Mouse (Mus musculus) kidney, adult 2 months (tissue): ENCODE data around the gene Dock11. TPM values are rescaled to one million over a fixed set of nuclear protein-coding genes. Genes with fewer than 3 reads are reported as not detected.

Source experiments
- DNase-seq: peaks from one replicate; pipeline ENCODE4 v3.0.0; 2021
- H3K27ac ChIP-seq: fragments of 200-500 bp; 2 replicates; pipeline ENCODE4 v1.5.1; 2012; ENCODE audit warnings: low read depth, low read length, control low read depth, inconsistent platforms; ENCODE audit not compliant: insufficient read depth
- H3K27me3 ChIP-seq: fragments of 200-500 bp; replicated peaks from 2 replicates; pipeline ENCODE4 v1.6.1; 2012; ENCODE audit warnings: mild to moderate bottlenecking, moderate library complexity, low read length, inconsistent platforms; ENCODE audit not compliant: control insufficient read depth, insufficient read depth
- H3K36me3 ChIP-seq: fragments of 200-500 bp; 2 replicates; pipeline ENCODE4 v1.6.1; 2012; ENCODE audit warnings: mild to moderate bottlenecking, moderate library complexity, low read length, inconsistent platforms; ENCODE audit not compliant: control insufficient read depth, insufficient read depth
- H3K4me1 ChIP-seq: fragments of 200-500 bp; 2 replicates; pipeline ENCODE4 v1.6.1; 2011; ENCODE audit warnings: low read length; ENCODE audit not compliant: control insufficient read depth, insufficient read depth
- H3K4me3 ChIP-seq: fragments of 200-500 bp; 2 replicates; pipeline ENCODE4 v1.5.1; 2011; ENCODE audit warnings: mild to moderate bottlenecking, low read depth, low read length, control low read depth; ENCODE audit not compliant: insufficient read depth
- CTCF ChIP-seq: fragments of 200-500 bp; conservative IDR thresholded peaks from 2 replicates; pipeline ENCODE4 v1.5.1; 2011; ENCODE audit warnings: low read depth, mild to moderate bottlenecking, control low read depth, low read length, moderate library complexity, mixed read lengths; ENCODE audit not compliant: insufficient read depth, insufficient read length
- POLR2A ChIP-seq: fragments of 200-500 bp; IDR thresholded peaks from one replicate; pipeline ENCODE4 v1.6.1; 2011; ENCODE audit warnings: low read depth, low read length, control low read depth
- WGBS: fragments of 180-500 bp; shearing (Covaris S2); methylation state at CpG from one replicate; pipeline ENCODE4 v1.1.7; 2018; 5-methylcytosine and 5-hydroxymethylcytosine counted together
- polyA plus RNA-seq: library from polyadenylated mRNA; depleted of rRNA; stranded (reverse); fragments of >200 nt; gene quantifications from 2 replicates; pipeline ENCODE4 v1.2.3, GENCODE M21; 2012

Dock11 gene
- polyA plus RNA-seq, 1 experiment = 0.75 TPM

GRCm38 (mm10) chrX:35930094-35930933, 41.7 kb downstream of the Dock11 start:
- 74% methylated on average over 9 of the region's 9 CpGs for WGBS
- H3K27ac ChIP-seq = no peak overlapping the region
- H3K27me3 ChIP-seq = no peaks in the 10 kb centered on the region
- TF ChIP-seq POLR2A (no peak), CTCF (no peak)
- H3K36me3 ChIP-seq = no peaks in the 10 kb centered on the region
- no peak for DNase-seq
- H3K4me3 ChIP-seq = no peak overlapping the region
- no peaks in the 10 kb centered on the region for H3K4me1 ChIP-seq

- Histone ChIP-seq H3K4me1 (no peaks in the 10 kb centered on the region), H3K4me3 (no peak overlapping the region), H3K27me3 (no peaks in the 10 kb centered on the region), H3K27ac (no peak overlapping the region), H3K36me3 (no peaks in the 10 kb centered on the region)
- no peak for TF ChIP-seq CTCF
- no peak for TF ChIP-seq POLR2A
- no peak for DNase-seq
- WGBS = 69% methylated on average over 3 of the region's 3 CpGs
Measured at GRCm38 (mm10) chrX:35930934-35931406, 42.3 kb downstream of the Dock11 start.

GRCm38 (mm10) chrX:35931945-35932344, 43.3 kb downstream of the Dock11 start:
- 71% methylated on average over 1 of the region's 1 CpGs for WGBS
- H3K27me3 ChIP-seq = no peaks in the 10 kb centered on the region

GRCm38 (mm10) chrX:35932952-35933351, 44.3 kb downstream of the Dock11 start:
- no peak for DNase-seq
- H3K4me3 ChIP-seq = no peak overlapping the region
- H3K27ac ChIP-seq = no peak overlapping the region
- no peaks in the 10 kb centered on the region for H3K4me1 ChIP-seq
- no peaks in the 10 kb centered on the region for H3K36me3 ChIP-seq
- TF ChIP-seq POLR2A (no peak), CTCF (no peak)
- no peaks in the 10 kb centered on the region for H3K27me3 ChIP-seq

More at GRCm38 (mm10) chrX:35931945-35932344, 43.3 kb downstream of the Dock11 start:
- Histone ChIP-seq H3K27ac (no peak overlapping the region), H3K4me1 (no peaks in the 10 kb centered on the region), H3K4me3 (no peak overlapping the region), H3K36me3 (no peaks in the 10 kb centered on the region)
- DNase-seq = no peak
- TF ChIP-seq CTCF = no peak
- no peak for TF ChIP-seq POLR2A

GRCm38 (mm10) chrX:35938112-35938511, 49.5 kb downstream of the Dock11 start:
- no peaks in the 10 kb centered on the region for H3K4me1 ChIP-seq
- H3K4me3 ChIP-seq = no peak overlapping the region
- no peak overlapping the region for H3K27ac ChIP-seq
- H3K36me3 ChIP-seq = no peaks in the 10 kb centered on the region
- WGBS = 82% methylated on average over 5 of the region's 5 CpGs
- no peak for TF ChIP-seq CTCF
- no peak for TF ChIP-seq POLR2A
- no peak for DNase-seq
- no peaks in the 10 kb centered on the region for H3K27me3 ChIP-seq

- 31% methylated on average over 1 of the region's 1 CpGs for WGBS
- no peak for DNase-seq
- TF ChIP-seq POLR2A (no peak), CTCF (no peak)
Measured at GRCm38 (mm10) chrX:35946394-35946793, 57.8 kb downstream of the Dock11 start.

GRCm38 (mm10) chrX:35950135-35950534, 61.5 kb downstream of the Dock11 start:
- Histone ChIP-seq H3K27ac (no peak overlapping the region), H3K36me3 (no peaks in the 10 kb centered on the region), H3K4me3 (no peak overlapping the region), H3K27me3 (no peaks in the 10 kb centered on the region), H3K4me1 (no peaks in the 10 kb centered on the region)
- no peak for TF ChIP-seq POLR2A
- TF ChIP-seq CTCF = no peak
- DNase-seq = no peak
- WGBS = 55% methylated on average over 4 of the region's 4 CpGs

More at GRCm38 (mm10) chrX:35946394-35946793, 57.8 kb downstream of the Dock11 start:
- Histone ChIP-seq H3K27ac (no peak overlapping the region), H3K36me3 (no peaks in the 10 kb centered on the region), H3K4me1 (no peaks in the 10 kb centered on the region), H3K27me3 (no peaks in the 10 kb centered on the region), H3K4me3 (no peak overlapping the region)
